Mouse (Mus musculus) hindbrain, postnatal 0 days (tissue): ENCODE measurements around the gene Ctns. TPM values are rescaled to one million over a fixed set of nuclear protein-coding genes. Genes with fewer than 3 reads are reported as not detected.

Experiments used
- ATAC-seq: fragments of 200-750 bp; cut with Nextera tagmentation; 2 replicates; pipeline ENCODE4 v1.8.0; 2017; ENCODE audit warnings: mild to moderate bottlenecking, moderate TSS enrichment, moderate library complexity
- DNase-seq: peaks from one replicate; pipeline ENCODE4 v3.0.0-alpha.2; 2015; ENCODE audit warnings: low spot score
- H3K27ac ChIP-seq: fragments of 300-500 bp; sonication (generic); 2 replicates; pipeline ENCODE4 v1.5.1; 2014; ENCODE audit warnings: mild to moderate bottlenecking
- H3K27me3 ChIP-seq: fragments of 300-500 bp; sonication (generic); 2 replicates; pipeline ENCODE4 v1.6.1; 2014; ENCODE audit warnings: low read length, mixed read lengths; ENCODE audit not compliant: insufficient read depth
- H3K36me3 ChIP-seq: fragments of 300-500 bp; sonication (generic); 2 replicates; pipeline ENCODE4 v1.6.1; 2014; ENCODE audit warnings: low read length, mixed read lengths; ENCODE audit not compliant: insufficient read depth
- H3K4me1 ChIP-seq: fragments of 300-500 bp; sonication (generic); 2 replicates; pipeline ENCODE4 v1.6.1; 2014; ENCODE audit warnings: antibody characterized with exemption, low read length, mixed read lengths; ENCODE audit not compliant: insufficient read depth
- H3K4me2 ChIP-seq: fragments of 300-500 bp; sonication (generic); 2 replicates; pipeline ENCODE4 v1.6.1; 2014; ENCODE audit warnings: low read depth, mild to moderate bottlenecking, low read length, moderate library complexity, mixed read lengths
- H3K4me3 ChIP-seq: fragments of 300-500 bp; sonication (generic); 2 replicates; pipeline ENCODE4 v1.5.1; 2014; ENCODE audit warnings: low read length
- H3K9ac ChIP-seq: fragments of 300-500 bp; sonication (generic); replicated peaks from 2 replicates; pipeline ENCODE4 v1.6.1; 2014; ENCODE audit warnings: mild to moderate bottlenecking, low read length, moderate library complexity, mixed read lengths
- H3K9me3 ChIP-seq: fragments of 300-500 bp; sonication (generic); 2 replicates; pipeline ENCODE4 v1.6.1; 2016; ENCODE audit warnings: low read length, mixed read lengths
- CTCF ChIP-seq: IDR thresholded peaks from 2 replicates; pipeline ENCODE4 v1.5.1; 2016; ENCODE audit warnings: antibody characterized with exemption, control low read depth, low read depth
- WGBS: fragments of 180-500 bp; shearing (Covaris S2); extraction: QIAGEN DNeasy Blood & Tissue Kit; methylation state at CpG from one replicate; pipeline ENCODE4 v1.1.7; 2014; 5-methylcytosine and 5-hydroxymethylcytosine counted together
- polyA plus RNA-seq: library from polyadenylated mRNA; unstranded; fragments of >200 nt; fragmentation: Nextera tagmentation; extraction: Ambion mirVana; gene quantifications from 2 replicates; pipeline ENCODE4 v1.2.1, GENCODE M21; 2015
- total RNA-seq: library from RNA; depleted of rRNA; stranded (reverse); fragments of >200 nt; gene quantifications from 2 replicates; pipeline ENCODE4 v1.2.3, GENCODE M21; 2014; rRNA removed

Gene Ctns
- total RNA-seq (20.2 and 20.9 TPM in 2 replicates), polyA plus RNA-seq (13.0 and 14.0 TPM in 2 replicates)

- TF ChIP-seq CTCF: peak; percentile 33; the same call in 1 of the 2 replicates
- Histone ChIP-seq H3K9me3 (no peaks in the 10 kb centered on the region), H3K36me3 (peaks cover 11% of the 10 kb centered on the region; the same call in 1 of the 2 replicates), H3K4me1 (peaks cover 9% of the 10 kb centered on the region; the same call in 1 of the 2 replicates), H3K27me3 (no peaks in the 10 kb centered on the region), H3K27ac (peak within 1 kb of the TSS; percentile 74), H3K4me2 (peak within 1 kb of the TSS; percentile 96), H3K9ac (peak within 1 kb of the TSS; percentile 82), H3K4me3 (peak within 1 kb of the TSS; percentile 63)
- DNase-seq (peak; percentile 90), ATAC-seq (peak; percentile 97)
- 1% methylated on average over 22 of the region's 22 CpGs for WGBS
Observed at GRCm38 (mm10) chr11:73198603-73199229, at the start of gene Ctns. TSS of gene Ctns (minus strand) at chr11:73199042.

- Histone ChIP-seq H3K4me2 (no peak overlapping the region), H3K9me3 (no peaks in the 10 kb centered on the region), H3K36me3 (no peaks in the 10 kb centered on the region), H3K4me3 (no peak overlapping the region), H3K9ac (no peak overlapping the region), H3K4me1 (no peaks in the 10 kb centered on the region), H3K27me3 (no peaks in the 10 kb centered on the region), H3K27ac (no peak overlapping the region)
- ATAC-seq (no peak), DNase-seq (no peak)
- TF ChIP-seq CTCF: no peak
- 85% methylated on average over 4 of the region's 4 CpGs for WGBS
Observed at GRCm38 (mm10) chr11:73242777-73243176, 43.9 kb upstream of the Ctns start.

- no peaks in the 10 kb centered on the region for H3K27me3 ChIP-seq
- H3K9me3 ChIP-seq: no peaks in the 10 kb centered on the region
- no peak for DNase-seq
- no peak overlapping the region for H3K4me2 ChIP-seq
- no peak overlapping the region for H3K9ac ChIP-seq
- no peaks in the 10 kb centered on the region for H3K36me3 ChIP-seq
- no peak overlapping the region for H3K27ac ChIP-seq
- H3K4me1 ChIP-seq: 0 out of 2 replicates have a peak, but pooled peaks cover under 1% of the 10 kb centered on the region
- no peak for ATAC-seq
- TF ChIP-seq CTCF: no peak
- H3K4me3 ChIP-seq: no peak overlapping the region
- 81% methylated on average over 6 of the region's 6 CpGs for WGBS
Observed at GRCm38 (mm10) chr11:73242199-73242598, 43.4 kb upstream of the Ctns start.

- H3K27me3 ChIP-seq: no peaks in the 10 kb centered on the region
- H3K4me1 ChIP-seq: 0 out of 2 replicates have a peak, but pooled peaks cover 6% of the 10 kb centered on the region
- no peak for TF ChIP-seq CTCF
- no peak overlapping the region for H3K4me2 ChIP-seq
- ATAC-seq (no peak), DNase-seq (no peak)
- H3K27ac ChIP-seq: no peak overlapping the region
- H3K9ac ChIP-seq: no peak overlapping the region
- 57% methylated on average over 3 of the region's 3 CpGs for WGBS
- no peaks in the 10 kb centered on the region for H3K36me3 ChIP-seq
- no peak overlapping the region for H3K4me3 ChIP-seq
- H3K9me3 ChIP-seq: no peaks in the 10 kb centered on the region
Observed at GRCm38 (mm10) chr11:73236731-73237130, 37.9 kb upstream of the Ctns start.

- peak; percentile 57; the same call in 1 of the 2 replicates for ATAC-seq
- H3K4me1 ChIP-seq: 0 out of 2 replicates have a peak, but pooled peaks cover 6% of the 10 kb centered on the region
- TF ChIP-seq CTCF: no peak
- no peaks in the 10 kb centered on the region for H3K27me3 ChIP-seq
- no peak overlapping the region for H3K9ac ChIP-seq
- peak overlapping the region; percentile 42; the same call in 1 of the 2 replicates for H3K27ac ChIP-seq
- H3K4me2 ChIP-seq: no peak overlapping the region
- DNase-seq: peak; percentile 68
- H3K36me3 ChIP-seq: no peaks in the 10 kb centered on the region
- no peaks in the 10 kb centered on the region for H3K9me3 ChIP-seq
- no peak overlapping the region for H3K4me3 ChIP-seq
- 23% methylated on average over 5 of the region's 5 CpGs for WGBS
Observed at GRCm38 (mm10) chr11:73235990-73236701, 37.3 kb upstream of the Ctns start.

- WGBS: 74% methylated on average over 5 of the region's 5 CpGs
- Histone ChIP-seq H3K27me3 (no peaks in the 10 kb centered on the region), H3K4me3 (no peak within 1 kb of the TSS), H3K4me2 (no peak within 1 kb of the TSS), H3K36me3 (no peaks in the 10 kb centered on the region), H3K4me1 (0 out of 2 replicates have a peak, but pooled peaks cover 6% of the 10 kb centered on the region), H3K27ac (no peak within 1 kb of the TSS), H3K9me3 (no peaks in the 10 kb centered on the region), H3K9ac (no peak within 1 kb of the TSS)
- TF ChIP-seq CTCF: no peak
- ATAC-seq (no peak), DNase-seq (peak; percentile 6)
Observed at GRCm38 (mm10) chr11:73233992-73234391, 35.1 kb upstream of the Ctns start, which contains the start of gene Trpv1. TSS of gene Trpv1 (plus strand) at chr11:73234292.
